Mouse (Mus musculus): Measurements from ENCODE around the gene Oas2.
A peak's percentile ranks its signal among the peaks of the same experiment; 100 is the strongest.
"Not testable (repeated sequence)": the region's sequence is repeated elsewhere in the genome, so short reads cannot be mapped to it uniquely, and the experiment has no call there.

The Oas2 gene

GRCm38 (mm10) chr5:120749688-120750087 is at the start of gene Oas2:
Gene Oas2 (minus strand): TSS chr5:120749853.
- no peak for DNase-seq

GRCm38 (mm10) chr5:120798943-120799342 is 49.3 kb upstream of the Oas2 start:
- DNase-seq, result not testable (repeated sequence)

- DNase-seq, result not testable (repeated sequence)
These were observed 48.5 kb upstream of the Oas2 start for GRCm38 (mm10) chr5:120798147-120798546.

GRCm38 (mm10) chr5:120795480-120796034 is 45.9 kb upstream of the Oas2 start, which contains the start of gene Oas1e:
Gene Oas1e (minus strand): TSS chr5:120795530.
- not testable (repeated sequence) for DNase-seq

GRCm38 (mm10) chr5:120793043-120793442 is 43.4 kb upstream of the Oas2 start:
- DNase-seq, result peak; percentile 19

- no peak for DNase-seq
These were observed 37.4 kb upstream of the Oas2 start for GRCm38 (mm10) chr5:120787042-120787441.

GRCm38 (mm10) chr5:120782446-120782845 is 32.8 kb upstream of the Oas2 start:
- DNase-seq, result no peak

- DNase-seq, result no peak
These were observed 32.0 kb upstream of the Oas2 start for GRCm38 (mm10) chr5:120781646-120782045.

GRCm38 (mm10) chr5:120779922-120780321 is 30.3 kb upstream of the Oas2 start:
- DNase-seq, result peak; percentile 10

GRCm38 (mm10) chr5:120778941-120779340 is 29.3 kb upstream of the Oas2 start:
- no peak for DNase-seq

- no peak for DNase-seq
These were observed 27.8 kb upstream of the Oas2 start, which contains the start of gene Oas3 for GRCm38 (mm10) chr5:120777478-120777877. Gene Oas3 (minus strand): TSS chr5:120777661.

GRCm38 (mm10) chr5:120776801-120777200 is 27.1 kb upstream of the Oas2 start:
- no peak for DNase-seq

GRCm38 (mm10) chr5:120775287-120775985 is 25.8 kb upstream of the Oas2 start:
- no peak for DNase-seq

GRCm38 (mm10) chr5:120769396-120769795 is 19.7 kb upstream of the Oas2 start:
- DNase-seq, result no peak

- no peak for DNase-seq
These were observed 15.4 kb upstream of the Oas2 start for GRCm38 (mm10) chr5:120765010-120765409.

GRCm38 (mm10) chr5:120761901-120762300 is 12.2 kb upstream of the Oas2 start:
- DNase-seq, result no peak

- DNase-seq, result no peak
These were observed 4.6 kb upstream of the Oas2 start for GRCm38 (mm10) chr5:120754215-120754614.

- DNase-seq, result no peak
These were observed 3.1 kb upstream of the Oas2 start for GRCm38 (mm10) chr5:120752786-120753185.

GRCm38 (mm10) chr5:120751206-120751605 is 1.6 kb upstream of the Oas2 start:
- DNase-seq, result no peak

- peak; percentile 28 for DNase-seq
These were observed 3.2 kb downstream of the Oas2 start for GRCm38 (mm10) chr5:120746451-120746850.

- DNase-seq, result no peak
These were observed 7.5 kb downstream of the Oas2 start for GRCm38 (mm10) chr5:120742125-120742524.

GRCm38 (mm10) chr5:120734380-120734990 is 15.2 kb downstream of the Oas2 start:
- DNase-seq, result no peak

GRCm38 (mm10) chr5:120733696-120734095 is 16.0 kb downstream of the Oas2 start:
- DNase-seq, result no peak

GRCm38 (mm10) chr5:120732740-120733139 is 16.9 kb downstream of the Oas2 start:
- DNase-seq, result no peak

Measured in layer of hippocampus, adult 9-11 months (tissue).